Mouse (Mus musculus) neural tube, embryonic 10.5 days (tissue): ENCODE data around the gene Slc9c1.

Experiments used
- DNase-seq: peaks from one replicate; pipeline ENCODE4 v3.0.0-alpha.2; 2017; ENCODE audit warnings: low spot score; ENCODE audit errors: extremely low spot score

Gene Slc9c1

DNA sequence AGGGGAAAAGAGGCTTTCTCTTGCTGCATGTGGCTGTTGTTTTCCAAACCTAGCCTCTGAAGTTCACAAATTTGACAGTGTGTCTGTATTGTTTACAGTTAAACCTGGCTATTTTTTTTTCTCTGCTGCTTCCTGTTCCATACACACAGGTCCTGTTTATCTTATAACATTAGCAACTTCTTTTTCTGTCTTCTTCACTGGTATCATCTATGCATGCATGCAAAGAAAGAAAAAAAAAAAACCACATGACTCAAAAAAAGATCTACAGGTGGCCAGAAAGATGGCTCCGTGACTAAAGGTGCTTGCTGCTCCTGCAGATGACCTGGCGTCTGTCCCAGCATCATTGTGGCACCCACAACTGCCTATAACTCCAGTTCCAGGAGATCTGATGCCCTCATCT is 90.2 kb downstream of the Slc9c1 start:
- DNase-seq: no peak

DNA sequence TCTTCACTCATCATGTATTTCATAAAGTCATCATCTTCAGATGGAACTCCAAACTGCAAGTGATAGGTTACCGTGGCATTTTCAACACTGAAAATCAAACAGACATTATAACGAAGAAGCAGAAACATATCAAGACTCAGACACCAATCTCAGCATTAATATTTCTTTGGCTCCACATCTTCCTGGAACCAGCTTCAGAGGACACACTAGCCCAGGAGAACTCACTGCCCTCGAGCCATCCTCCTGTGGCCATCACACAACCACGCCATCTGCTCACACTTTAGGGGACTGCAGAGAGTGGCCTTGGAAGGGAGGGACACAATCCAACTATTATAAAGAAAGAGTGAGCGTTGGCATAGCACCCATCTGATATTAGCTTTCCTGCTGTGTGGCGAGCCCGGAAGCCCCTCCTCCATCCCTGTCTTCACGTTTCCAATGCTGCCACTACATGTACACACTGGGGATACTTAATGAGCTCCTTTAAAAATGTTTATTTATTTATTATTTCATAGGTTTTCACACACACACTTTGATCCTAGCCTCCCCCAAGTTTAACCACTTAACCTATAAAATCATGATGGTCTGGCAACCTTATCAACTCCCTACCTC is 94.5 kb downstream of the Slc9c1 start:
- no peak for DNase-seq

DNA sequence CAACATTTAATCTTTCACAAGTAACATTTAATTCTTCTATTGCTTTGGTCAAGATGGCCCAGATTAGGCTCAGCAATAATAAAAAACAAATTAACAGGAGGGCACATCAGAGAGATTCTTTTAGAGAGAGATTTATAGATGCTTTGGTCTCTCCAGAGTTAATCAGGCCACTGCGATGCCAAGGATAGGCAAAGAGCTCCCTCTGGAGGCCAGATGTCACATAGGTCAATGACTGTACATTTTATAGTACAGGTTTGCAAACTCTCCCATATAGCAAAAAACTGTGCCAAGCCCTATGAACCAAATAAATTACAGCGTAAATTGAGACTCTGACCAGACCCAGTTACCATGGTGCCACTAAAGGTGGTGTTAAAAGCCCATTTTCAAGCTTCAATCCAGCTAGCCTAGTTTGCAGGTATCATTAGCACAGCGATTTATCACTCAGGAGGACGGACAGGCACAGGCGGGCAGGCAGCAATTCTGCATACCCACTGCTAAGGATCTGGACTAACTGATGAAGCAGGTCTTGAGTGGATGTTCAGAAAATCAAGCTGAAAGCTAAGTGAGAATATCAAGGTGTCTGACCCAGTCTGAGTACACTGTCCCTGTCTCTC is 95.3 kb downstream of the Slc9c1 start:
- peak; percentile 58 for DNase-seq

DNA sequence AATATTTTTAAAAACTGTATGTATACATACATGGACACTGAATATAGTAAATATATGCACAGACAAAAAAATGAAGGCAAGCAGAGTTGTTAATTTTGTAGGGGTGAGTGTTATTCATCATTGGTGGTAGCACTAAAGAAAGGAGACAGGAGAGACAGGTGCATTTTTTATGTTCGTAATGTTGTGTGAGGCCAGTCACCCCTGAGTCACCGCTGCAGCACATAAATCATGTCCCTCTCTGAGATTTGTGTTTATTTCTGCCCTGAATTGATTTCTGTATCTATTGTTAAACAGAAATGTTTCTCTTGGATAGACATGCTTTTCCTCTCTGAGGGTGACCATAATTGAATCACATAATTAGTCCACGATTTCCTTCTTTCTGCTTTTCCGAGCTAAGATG is 97.3 kb downstream of the Slc9c1 start:
- no peak for DNase-seq

DNA sequence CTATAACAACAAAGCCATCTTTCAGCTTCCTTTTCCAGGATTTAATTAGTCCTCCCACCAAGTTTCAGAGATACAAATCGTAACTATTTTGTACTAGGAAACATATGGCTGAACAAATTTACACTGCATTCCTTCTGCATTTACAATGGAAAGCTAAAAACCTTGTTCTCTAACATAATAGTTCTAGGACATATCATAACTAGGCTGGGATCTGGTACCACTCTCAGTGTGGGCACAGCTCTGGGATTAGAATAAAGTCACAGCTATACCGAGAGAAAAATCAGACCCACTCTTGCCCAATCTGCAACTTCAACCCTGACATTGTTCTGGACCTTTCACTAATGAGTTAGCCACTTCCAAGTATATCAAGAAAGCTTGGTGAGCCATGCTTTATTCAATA is 100.7 kb downstream of the Slc9c1 start:
- no peak for DNase-seq

DNA sequence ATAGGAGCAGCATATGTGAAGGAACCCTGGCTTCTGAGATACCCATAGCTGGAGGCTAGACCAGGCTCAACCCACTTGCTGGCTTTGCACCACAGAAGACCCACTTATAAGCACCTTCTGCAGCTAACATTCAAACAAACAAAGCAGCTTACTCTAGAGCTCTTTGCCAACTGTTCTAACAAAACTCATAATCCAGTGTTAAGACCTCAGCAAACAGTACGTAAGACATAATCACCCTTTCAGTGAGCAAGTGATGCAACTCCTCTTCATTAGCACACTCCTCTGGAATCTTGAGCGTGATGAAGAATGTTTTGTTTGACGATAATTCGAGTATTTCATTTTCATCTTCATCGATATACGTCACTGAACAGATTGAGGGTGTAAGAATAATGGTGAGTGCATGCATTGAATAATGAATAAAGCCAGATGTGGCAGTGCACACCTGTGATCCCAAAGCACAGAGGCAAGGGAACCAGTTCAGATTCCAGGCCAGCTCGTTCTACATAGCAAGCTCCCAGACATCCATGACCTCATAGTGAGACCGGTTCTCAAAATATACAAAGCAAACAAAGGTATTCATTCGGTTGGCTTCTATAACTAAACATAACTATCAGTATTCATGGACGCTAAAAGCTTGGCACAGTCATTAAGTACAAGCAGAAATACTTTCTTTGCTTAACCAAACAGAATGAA is 105.1 kb downstream of the Slc9c1 start:
- DNase-seq: no peak

DNA sequence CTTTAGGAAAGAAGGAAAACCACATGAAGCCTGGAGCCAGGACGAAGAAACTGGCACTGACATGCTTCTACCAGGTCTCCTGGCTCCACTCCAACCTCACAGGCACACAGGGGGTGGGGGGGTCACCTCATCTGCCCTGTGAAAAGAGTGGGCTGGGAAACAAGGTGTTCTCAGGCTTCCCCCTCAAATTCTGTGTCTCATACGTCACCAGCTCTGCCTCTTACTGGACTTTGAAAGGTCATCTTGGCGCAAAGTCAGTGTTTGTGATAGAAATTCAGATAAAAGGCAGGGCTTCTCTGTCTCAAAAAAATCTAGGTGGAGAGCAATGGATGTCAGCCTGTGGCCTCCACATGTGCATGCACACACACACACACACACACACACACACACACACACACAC is 106.2 kb downstream of the Slc9c1 start:
- no peak for DNase-seq

DNA sequence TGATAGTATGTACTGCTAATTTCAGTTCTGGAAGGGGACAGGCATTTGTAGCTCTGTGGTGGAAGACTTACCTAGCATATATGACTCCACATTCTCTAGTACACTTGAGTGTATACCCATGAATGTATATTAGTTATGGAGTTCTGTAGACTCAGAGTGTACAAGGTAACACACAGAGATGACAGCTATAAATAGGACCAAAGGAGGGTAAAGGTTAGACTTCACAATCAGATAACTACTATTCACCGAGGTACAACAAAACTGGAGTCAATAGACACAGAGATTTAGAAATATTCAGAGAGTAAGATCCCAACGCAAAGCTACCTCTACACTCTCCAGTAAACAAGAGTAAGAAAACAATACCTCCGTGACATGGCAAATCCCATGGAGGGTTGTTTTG is 108.8 kb downstream of the Slc9c1 start:
- no peak for DNase-seq

DNA sequence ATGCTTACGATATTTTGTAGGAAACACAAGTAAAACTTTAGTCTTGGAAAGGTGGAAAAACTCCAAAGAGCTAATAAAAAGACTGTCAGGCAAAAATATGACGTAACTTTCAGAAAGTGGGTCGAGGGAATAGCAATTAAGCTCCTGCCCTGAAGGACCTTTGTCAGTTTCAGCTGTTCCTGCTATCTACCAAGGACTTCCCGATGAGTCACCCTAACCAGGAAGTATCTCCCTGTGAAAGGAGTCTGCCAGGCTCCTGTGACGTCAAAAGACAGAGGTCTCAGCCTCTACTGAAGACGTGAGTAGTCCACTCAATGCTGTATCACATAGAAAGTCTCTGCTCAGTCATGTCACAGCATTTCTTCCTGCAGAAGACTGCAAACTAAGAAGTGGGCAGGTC is 109.3 kb downstream of the Slc9c1 start:
- DNase-seq: no peak

DNA sequence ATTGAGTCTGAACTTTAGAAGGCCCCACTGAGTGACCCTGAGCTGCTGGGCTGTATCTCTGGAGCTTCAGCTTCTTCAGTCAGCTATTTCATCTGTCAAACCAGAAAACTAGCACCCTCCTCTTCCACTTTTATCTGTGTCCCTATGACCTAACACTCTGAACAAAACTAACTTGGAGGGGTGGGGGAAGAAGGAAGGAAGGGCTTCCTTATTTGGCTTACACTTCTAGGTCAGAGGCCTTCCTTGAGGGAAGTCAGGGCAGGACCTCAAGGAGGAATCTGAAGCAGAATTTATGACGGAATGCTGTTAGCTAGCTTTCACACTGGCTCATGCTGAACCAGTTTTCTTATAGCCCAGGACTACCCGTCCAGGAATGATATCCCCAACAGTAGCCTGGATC is 116.4 kb downstream of the Slc9c1 start:
- no peak for DNase-seq

DNA sequence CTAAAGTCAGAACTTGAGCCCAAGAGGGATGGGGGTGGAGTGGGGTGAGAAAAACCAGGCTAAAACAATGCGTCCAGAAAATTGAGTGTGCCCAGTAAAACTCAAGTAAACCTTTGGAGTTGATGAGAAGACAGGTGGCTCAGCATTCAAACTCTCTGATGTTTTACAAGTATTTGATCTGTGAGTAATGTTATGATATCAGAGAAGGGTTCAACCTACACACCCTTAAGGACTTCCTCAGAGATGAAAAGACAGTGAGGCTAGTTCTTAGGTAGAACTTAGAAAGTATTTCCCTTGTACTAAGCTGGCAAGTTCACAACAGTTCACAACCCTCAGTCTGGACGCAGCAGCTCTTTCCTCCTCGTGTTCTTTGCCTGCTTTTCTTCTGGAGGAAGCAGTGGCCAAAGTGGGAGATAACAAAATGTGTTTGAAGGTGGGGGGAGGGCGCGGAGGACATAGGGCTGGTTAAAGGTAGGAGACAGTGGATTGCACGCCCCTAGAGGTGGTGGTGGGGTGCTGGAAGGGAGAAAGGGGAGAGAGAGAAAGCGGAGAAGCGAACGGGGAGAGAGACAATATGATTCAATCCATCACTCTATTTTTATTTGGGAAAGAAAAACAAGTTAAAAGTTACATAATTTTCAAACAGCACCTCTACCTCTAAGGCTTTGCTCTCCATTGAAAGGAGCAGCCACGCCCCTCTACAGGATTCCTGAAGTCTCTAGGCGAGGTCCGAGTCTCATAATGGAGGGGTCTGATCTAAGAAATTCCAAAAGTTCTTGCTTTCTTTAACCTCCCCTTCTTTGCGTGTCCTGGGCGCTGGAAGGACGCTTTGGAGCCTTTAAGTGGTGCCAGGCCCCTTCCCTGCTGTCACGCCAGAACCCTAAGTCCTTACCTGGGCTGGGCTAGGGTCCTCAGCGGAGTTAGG is 118.2 kb downstream of the Slc9c1 start:
- DNase-seq: no peak

DNA sequence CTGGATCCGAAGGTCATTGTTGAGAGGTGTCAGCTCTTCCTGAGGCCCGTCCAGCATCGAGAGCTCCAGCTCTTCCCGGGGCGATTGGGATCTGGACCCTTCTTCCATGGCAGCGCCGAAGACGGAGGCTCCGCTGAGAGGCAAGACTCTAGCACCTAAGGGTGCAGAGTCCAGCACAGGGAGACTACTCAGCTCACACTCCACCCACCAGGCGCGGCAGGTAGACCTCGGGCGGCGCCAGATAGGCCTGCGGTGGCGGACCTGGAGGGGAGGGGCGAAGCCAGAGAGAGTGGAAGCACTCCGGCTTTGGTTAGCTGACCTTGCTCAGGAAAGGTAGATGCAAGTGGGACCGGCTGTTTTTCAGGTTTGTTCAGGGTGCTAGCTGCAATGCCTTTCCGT is 118.8 kb downstream of the Slc9c1 start, which contains the start of gene BC016579:
Gene BC016579, minus strand, starts transcription at position 135 of the 399 bp plus-strand sequence.
- DNase-seq: peak; percentile 19

DNA sequence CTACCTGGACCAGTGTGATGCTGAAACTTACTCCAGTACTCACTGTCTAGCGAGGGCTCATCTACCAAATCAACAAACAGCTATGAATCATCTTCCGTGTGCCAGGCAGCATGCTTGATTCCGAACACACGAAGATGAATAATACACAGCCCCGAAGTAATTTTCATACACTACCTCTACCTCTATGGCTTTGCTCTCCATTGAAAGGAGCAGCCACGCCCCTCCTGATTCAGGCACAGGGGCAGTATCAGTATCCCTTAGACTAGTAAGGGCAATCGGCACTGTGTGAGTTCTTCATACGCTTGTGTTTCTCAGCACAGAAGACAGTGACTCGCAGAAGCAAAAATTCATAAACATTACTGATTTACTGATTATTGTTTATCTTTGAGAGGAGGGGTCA is 119.4 kb downstream of the Slc9c1 start:
- DNase-seq: no peak
